Mouse (Mus musculus): ENCODE data around the gene Mcrip2. TPM values are rescaled to one million over a fixed set of nuclear protein-coding genes. Genes with fewer than 3 reads are reported as not detected.

Mcrip2 gene
- polyA plus RNA-seq, 1 experiment, result 29.2 TPM

GRCm38 (mm10) chr17:25860229-25860628 is 8.3 kb downstream of the Mcrip2 start:
- Histone ChIP-seq H3K4me3 (ENCODE audit: insufficient read depth, low read length) (peak overlapping the region; percentile 57), H3K4me1 (ENCODE audit: control insufficient read depth, insufficient read depth, low read length) (peaks cover 3% of the 10 kb centered on the region; the same call in 1 of the 2 replicates), H3K27ac (ENCODE audit: insufficient read depth, low read length) (no peak overlapping the region)
- TF ChIP-seq CTCF (IDR thresholded peaks at IDR 0.05; ENCODE audit: extremely low read depth, insufficient read depth, low read length) (no peak), POLR2A (IDR thresholded peaks at IDR 0.05; ENCODE audit: extremely low read depth, insufficient read depth, low read length) (no peak)

GRCm38 (mm10) chr17:25844396-25844901 is 24.1 kb downstream of the Mcrip2 start, which contains the start of gene Rhot2:
Gene Rhot2 (minus strand): TSS chr17:25844851.
- H3K27ac ChIP-seq (ENCODE audit: insufficient read depth, low read length), result peak within 1 kb of the TSS; percentile 82
- H3K4me3 ChIP-seq (ENCODE audit: insufficient read depth, low read length), result peak within 1 kb of the TSS; percentile 85
- H3K4me1 ChIP-seq (ENCODE audit: control insufficient read depth, insufficient read depth, low read length), result peaks cover 5% of the 10 kb centered on the region
- TF ChIP-seq CTCF (IDR thresholded peaks at IDR 0.05; ENCODE audit: extremely low read depth, insufficient read depth, low read length) (no peak), POLR2A (IDR thresholded peaks at IDR 0.05; ENCODE audit: extremely low read depth, insufficient read depth, low read length) (peak; percentile 71; the same call in 1 of the 2 replicates)

GRCm38 (mm10) chr17:25843636-25844395 is 24.7 kb downstream of the Mcrip2 start:
- peaks cover 5% of the 10 kb centered on the region for H3K4me1 ChIP-seq (ENCODE audit: control insufficient read depth, insufficient read depth, low read length)
- H3K4me3 ChIP-seq (ENCODE audit: insufficient read depth, low read length), result peak overlapping the region; percentile 85
- H3K27ac ChIP-seq (ENCODE audit: insufficient read depth, low read length), result peak overlapping the region; percentile 82
- TF ChIP-seq CTCF (IDR thresholded peaks at IDR 0.05; ENCODE audit: extremely low read depth, insufficient read depth, low read length) (no peak), POLR2A (IDR thresholded peaks at IDR 0.05; ENCODE audit: extremely low read depth, insufficient read depth, low read length) (no peak)

GRCm38 (mm10) chr17:25843122-25843521 is 25.4 kb downstream of the Mcrip2 start:
- peaks cover 5% of the 10 kb centered on the region for H3K4me1 ChIP-seq (ENCODE audit: control insufficient read depth, insufficient read depth, low read length)
- no peak for TF ChIP-seq POLR2A (IDR thresholded peaks at IDR 0.05; ENCODE audit: extremely low read depth, insufficient read depth, low read length)
- TF ChIP-seq CTCF (IDR thresholded peaks at IDR 0.05; ENCODE audit: extremely low read depth, insufficient read depth, low read length), result no peak
- peak overlapping the region; percentile 85; the same call in 1 of the 2 replicates for H3K4me3 ChIP-seq (ENCODE audit: insufficient read depth, low read length)
- H3K27ac ChIP-seq (ENCODE audit: insufficient read depth, low read length), result no peak overlapping the region

GRCm38 (mm10) chr17:25842509-25842908 is 26.1 kb downstream of the Mcrip2 start:
- TF ChIP-seq CTCF (IDR thresholded peaks at IDR 0.05; ENCODE audit: extremely low read depth, insufficient read depth, low read length), result no peak
- TF ChIP-seq POLR2A (IDR thresholded peaks at IDR 0.05; ENCODE audit: extremely low read depth, insufficient read depth, low read length), result no peak
- H3K27ac ChIP-seq (ENCODE audit: insufficient read depth, low read length), result no peak overlapping the region
- H3K4me3 ChIP-seq (ENCODE audit: insufficient read depth, low read length), result no peak overlapping the region; the same call in 1 of the 2 replicates
- peaks cover 5% of the 10 kb centered on the region for H3K4me1 ChIP-seq (ENCODE audit: control insufficient read depth, insufficient read depth, low read length)

- Histone ChIP-seq H3K4me3 (ENCODE audit: insufficient read depth, low read length) (no peak within 1 kb of the TSS; the same call in 1 of the 2 replicates), H3K4me1 (ENCODE audit: control insufficient read depth, insufficient read depth, low read length) (peaks cover 5% of the 10 kb centered on the region), H3K27ac (ENCODE audit: insufficient read depth, low read length) (no peak within 1 kb of the TSS)
- TF ChIP-seq CTCF (IDR thresholded peaks at IDR 0.05; ENCODE audit: extremely low read depth, insufficient read depth, low read length) (no peak), POLR2A (IDR thresholded peaks at IDR 0.05; ENCODE audit: extremely low read depth, insufficient read depth, low read length) (no peak)
Measured at GRCm38 (mm10) chr17:25841117-25841880, 27.3 kb downstream of the Mcrip2 start, which contains the start of gene Gm20683. Gene Gm20683 (minus strand): TSS chr17:25841763.

GRCm38 (mm10) chr17:25840519-25840918 is 28.0 kb downstream of the Mcrip2 start:
- H3K4me1 ChIP-seq (ENCODE audit: control insufficient read depth, insufficient read depth, low read length), result peaks cover 8% of the 10 kb centered on the region
- H3K27ac ChIP-seq (ENCODE audit: insufficient read depth, low read length), result no peak overlapping the region
- no peak overlapping the region for H3K4me3 ChIP-seq (ENCODE audit: insufficient read depth, low read length)
- TF ChIP-seq POLR2A (IDR thresholded peaks at IDR 0.05; ENCODE audit: extremely low read depth, insufficient read depth, low read length) (no peak), CTCF (IDR thresholded peaks at IDR 0.05; ENCODE audit: extremely low read depth, insufficient read depth, low read length) (no peak)

GRCm38 (mm10) chr17:25839455-25840235 is 28.9 kb downstream of the Mcrip2 start:
- peaks cover 10% of the 10 kb centered on the region for H3K4me1 ChIP-seq (ENCODE audit: control insufficient read depth, insufficient read depth, low read length)
- H3K27ac ChIP-seq (ENCODE audit: insufficient read depth, low read length), result no peak overlapping the region
- no peak overlapping the region for H3K4me3 ChIP-seq (ENCODE audit: insufficient read depth, low read length)
- TF ChIP-seq CTCF (IDR thresholded peaks at IDR 0.05; ENCODE audit: extremely low read depth, insufficient read depth, low read length) (no peak), POLR2A (IDR thresholded peaks at IDR 0.05; ENCODE audit: extremely low read depth, insufficient read depth, low read length) (no peak)

GRCm38 (mm10) chr17:25838904-25839303 is 29.7 kb downstream of the Mcrip2 start:
- Histone ChIP-seq H3K4me1 (ENCODE audit: control insufficient read depth, insufficient read depth, low read length) (peaks cover 10% of the 10 kb centered on the region), H3K4me3 (ENCODE audit: insufficient read depth, low read length) (no peak overlapping the region), H3K27ac (ENCODE audit: insufficient read depth, low read length) (no peak overlapping the region)
- no peak for TF ChIP-seq POLR2A (IDR thresholded peaks at IDR 0.05; ENCODE audit: extremely low read depth, insufficient read depth, low read length)
- TF ChIP-seq CTCF (IDR thresholded peaks at IDR 0.05; ENCODE audit: extremely low read depth, insufficient read depth, low read length), result no peak

Data from cortical plate, adult 2 months (tissue).